Mouse (Mus musculus) CH12.LX (cell line): ENCODE data around the gene Mrap2.

Experiments
- CHD2 ChIP-seq: IDR thresholded peaks from 2 replicates; pipeline ENCODE4 v1.6.1; 2011; ENCODE audit warnings: low read length, improper control_type of control experiment
- SMC3 ChIP-seq: IDR thresholded peaks from 2 replicates; pipeline ENCODE4 v1.6.1; 2011; ENCODE audit warnings: low read depth, low read length, improper control_type of control experiment
- TCF12 ChIP-seq: IDR thresholded peaks from 2 replicates; pipeline ENCODE4 v1.6.1; 2014; ENCODE audit warnings: low read depth, mild to moderate bottlenecking, inconsistent platforms, low read length, improper control_type of control experiment
- USF2 ChIP-seq: conservative IDR thresholded peaks from 2 replicates; pipeline ENCODE4 v1.6.1; 2011; ENCODE audit warnings: low read depth, low read length, improper control_type of control experiment
- ZNF384 ChIP-seq: IDR thresholded peaks from 2 replicates; pipeline ENCODE4 v1.6.1; 2012; ENCODE audit warnings: low read depth, low read length, improper control_type of control experiment, inconsistent platforms

DNA sequence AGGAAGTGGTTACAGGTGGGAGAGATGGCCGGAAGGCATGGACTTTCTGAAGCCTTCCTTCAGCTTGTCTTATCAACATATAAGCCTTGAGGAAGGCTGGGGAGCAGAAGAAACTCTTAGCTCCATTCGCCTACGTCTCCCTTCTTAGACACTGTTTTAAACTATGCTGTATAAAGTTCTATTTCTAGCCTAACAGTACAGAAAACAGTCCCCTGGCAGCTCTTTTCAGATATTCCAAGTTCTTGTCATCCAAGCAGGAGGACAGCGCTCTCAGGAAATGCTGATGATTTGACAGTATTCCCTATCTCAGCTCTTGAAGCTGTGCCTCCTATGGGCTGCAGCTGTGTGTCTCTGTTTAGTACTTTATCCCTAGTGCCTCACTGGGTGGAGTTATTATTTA is 56.8 kb downstream of the Mrap2 start:
- TF ChIP-seq TCF12 (no peak), SMC3 (no peak), CHD2 (no peak), USF2 (no peak), ZNF384 (no peak)
